Mouse (Mus musculus): ENCODE data around the gene Col23a1. TPM values are rescaled to one million over a fixed set of nuclear protein-coding genes. Genes with fewer than 3 reads are reported as not detected.

The Col23a1 gene
- polyA plus RNA-seq, 1 experiment = 4.4 TPM

DNA sequence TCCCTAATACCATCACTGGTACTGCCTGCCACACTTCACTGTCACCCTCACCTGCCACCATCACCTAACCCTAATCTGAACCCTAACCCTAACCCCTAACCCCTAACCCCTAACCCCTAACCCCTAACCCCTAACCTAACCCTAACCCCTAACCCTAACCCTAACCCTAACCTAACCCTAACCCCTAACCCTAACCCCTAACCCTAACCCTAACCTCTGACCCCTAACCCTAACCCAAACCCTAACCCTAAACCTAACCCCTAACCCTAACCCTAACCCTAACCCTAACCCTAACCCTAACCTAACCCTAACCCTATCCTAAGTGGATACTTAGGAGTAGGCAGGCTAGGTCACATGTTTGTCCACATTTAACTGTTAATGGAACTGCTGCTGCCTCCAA is 165.8 kb downstream of the Col23a1 start:
- H3K27me3 ChIP-seq (ENCODE audit: control insufficient read depth, insufficient read depth, low read length) = no peaks in the 10 kb centered on the region
- H3K4me1 ChIP-seq (ENCODE audit: control insufficient read depth, insufficient read depth, insufficient read length, low read length) = no peaks in the 10 kb centered on the region
- H3K27ac ChIP-seq (ENCODE audit: insufficient read depth, low read depth, low read length) = no peak overlapping the region
- TF ChIP-seq POLR2A (IDR thresholded peaks at IDR 0.05; ENCODE audit: low read depth, low read length) (no peak), CTCF (IDR thresholded peaks at IDR 0.05; ENCODE audit: extremely low read depth, insufficient read length, insufficient replicate concordance, low read depth, low read length) (no peak)
- no peaks in the 10 kb centered on the region for H3K36me3 ChIP-seq (ENCODE audit: control insufficient read depth, insufficient read depth, low read length)
- no peak overlapping the region for H3K4me3 ChIP-seq (ENCODE audit: low read depth, low read length)

GRCm38 (mm10) chr11:51457624-51458023 is 167.9 kb downstream of the Col23a1 start:
- Histone ChIP-seq H3K27ac (ENCODE audit: insufficient read depth, low read depth, low read length) (no peak overlapping the region), H3K4me3 (ENCODE audit: low read depth, low read length) (no peak overlapping the region), H3K4me1 (ENCODE audit: control insufficient read depth, insufficient read depth, insufficient read length, low read length) (no peaks in the 10 kb centered on the region), H3K27me3 (ENCODE audit: control insufficient read depth, insufficient read depth, low read length) (no peaks in the 10 kb centered on the region), H3K36me3 (ENCODE audit: control insufficient read depth, insufficient read depth, low read length) (no peaks in the 10 kb centered on the region)
- 65% methylated on average over 5 of the region's 5 CpGs for WGBS
- TF ChIP-seq CTCF (IDR thresholded peaks at IDR 0.05; ENCODE audit: extremely low read depth, insufficient read length, insufficient replicate concordance, low read depth, low read length) (no peak), POLR2A (IDR thresholded peaks at IDR 0.05; ENCODE audit: low read depth, low read length) (no peak)

- 61% methylated on average over 4 of the region's 4 CpGs for WGBS
- TF ChIP-seq CTCF (IDR thresholded peaks at IDR 0.05; ENCODE audit: extremely low read depth, insufficient read length, insufficient replicate concordance, low read depth, low read length) (no peak), POLR2A (IDR thresholded peaks at IDR 0.05; ENCODE audit: low read depth, low read length) (no peak)
- H3K36me3 ChIP-seq (ENCODE audit: control insufficient read depth, insufficient read depth, low read length) = no peaks in the 10 kb centered on the region
These were observed 168.9 kb downstream of the Col23a1 start for GRCm38 (mm10) chr11:51458649-51459048.

GRCm38 (mm10) chr11:51459569-51460043 is 169.9 kb downstream of the Col23a1 start:
- Histone ChIP-seq H3K27ac (ENCODE audit: insufficient read depth, low read depth, low read length) (no peak overlapping the region), H3K4me3 (ENCODE audit: low read depth, low read length) (no peak overlapping the region), H3K36me3 (ENCODE audit: control insufficient read depth, insufficient read depth, low read length) (no peaks in the 10 kb centered on the region), H3K27me3 (ENCODE audit: control insufficient read depth, insufficient read depth, low read length) (no peaks in the 10 kb centered on the region), H3K4me1 (ENCODE audit: control insufficient read depth, insufficient read depth, insufficient read length, low read length) (no peaks in the 10 kb centered on the region)
- TF ChIP-seq POLR2A (IDR thresholded peaks at IDR 0.05; ENCODE audit: low read depth, low read length) (no peak), CTCF (IDR thresholded peaks at IDR 0.05; ENCODE audit: extremely low read depth, insufficient read length, insufficient replicate concordance, low read depth, low read length) (no peak)
- WGBS = 67% methylated on average over 8 of the region's 8 CpGs

More at GRCm38 (mm10) chr11:51458649-51459048, 168.9 kb downstream of the Col23a1 start:
- no peak overlapping the region for H3K4me3 ChIP-seq (ENCODE audit: low read depth, low read length)
- H3K27ac ChIP-seq (ENCODE audit: insufficient read depth, low read depth, low read length) = no peak overlapping the region
- H3K4me1 ChIP-seq (ENCODE audit: control insufficient read depth, insufficient read depth, insufficient read length, low read length) = no peaks in the 10 kb centered on the region
- H3K27me3 ChIP-seq (ENCODE audit: control insufficient read depth, insufficient read depth, low read length) = no peaks in the 10 kb centered on the region

GRCm38 (mm10) chr11:51468737-51469136 is 179.0 kb downstream of the Col23a1 start:
- no peaks in the 10 kb centered on the region for H3K4me1 ChIP-seq (ENCODE audit: control insufficient read depth, insufficient read depth, insufficient read length, low read length)
- no peak overlapping the region for H3K4me3 ChIP-seq (ENCODE audit: low read depth, low read length)
- 87% methylated on average over 6 of the region's 6 CpGs for WGBS
- no peak for TF ChIP-seq CTCF (IDR thresholded peaks at IDR 0.05; ENCODE audit: extremely low read depth, insufficient read length, insufficient replicate concordance, low read depth, low read length)
- TF ChIP-seq POLR2A (IDR thresholded peaks at IDR 0.05; ENCODE audit: low read depth, low read length) = no peak
- no peaks in the 10 kb centered on the region for H3K27me3 ChIP-seq (ENCODE audit: control insufficient read depth, insufficient read depth, low read length)
- H3K27ac ChIP-seq (ENCODE audit: insufficient read depth, low read depth, low read length) = no peak overlapping the region
- H3K36me3 ChIP-seq (ENCODE audit: control insufficient read depth, insufficient read depth, low read length) = no peaks in the 10 kb centered on the region

DNA sequence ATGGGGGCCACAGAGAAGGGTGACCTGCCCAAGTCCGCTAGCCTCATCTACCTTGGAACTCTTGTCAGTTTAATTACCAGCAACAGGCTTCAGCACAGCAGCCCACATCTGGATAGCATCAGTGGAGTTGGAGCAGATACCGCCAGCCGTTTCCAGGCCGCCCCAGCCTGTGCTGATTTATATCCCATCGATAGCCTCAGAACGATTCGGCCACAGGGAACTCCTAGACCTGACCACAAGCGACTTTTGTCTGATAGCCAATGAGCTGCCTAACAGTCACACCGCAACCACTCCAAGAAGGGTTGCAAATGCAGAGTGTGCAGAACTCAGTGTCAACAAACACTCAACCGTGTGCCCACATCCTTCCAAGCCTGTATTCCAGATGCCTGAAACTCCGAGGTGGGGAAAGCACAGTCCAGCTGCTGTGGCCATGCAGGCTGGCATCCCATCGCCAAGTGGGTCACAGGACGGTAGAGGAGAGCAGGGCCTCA is 179.7 kb downstream of the Col23a1 start:
- 67% methylated on average over 13 of the region's 13 CpGs for WGBS
- no peak for TF ChIP-seq CTCF (IDR thresholded peaks at IDR 0.05; ENCODE audit: extremely low read depth, insufficient read length, insufficient replicate concordance, low read depth, low read length)
- no peak for TF ChIP-seq POLR2A (IDR thresholded peaks at IDR 0.05; ENCODE audit: low read depth, low read length)
- H3K27me3 ChIP-seq (ENCODE audit: control insufficient read depth, insufficient read depth, low read length) = no peaks in the 10 kb centered on the region
- no peaks in the 10 kb centered on the region for H3K4me1 ChIP-seq (ENCODE audit: control insufficient read depth, insufficient read depth, insufficient read length, low read length)
- no peaks in the 10 kb centered on the region for H3K36me3 ChIP-seq (ENCODE audit: control insufficient read depth, insufficient read depth, low read length)
- no peak overlapping the region for H3K4me3 ChIP-seq (ENCODE audit: low read depth, low read length)
- no peak overlapping the region for H3K27ac ChIP-seq (ENCODE audit: insufficient read depth, low read depth, low read length)

DNA sequence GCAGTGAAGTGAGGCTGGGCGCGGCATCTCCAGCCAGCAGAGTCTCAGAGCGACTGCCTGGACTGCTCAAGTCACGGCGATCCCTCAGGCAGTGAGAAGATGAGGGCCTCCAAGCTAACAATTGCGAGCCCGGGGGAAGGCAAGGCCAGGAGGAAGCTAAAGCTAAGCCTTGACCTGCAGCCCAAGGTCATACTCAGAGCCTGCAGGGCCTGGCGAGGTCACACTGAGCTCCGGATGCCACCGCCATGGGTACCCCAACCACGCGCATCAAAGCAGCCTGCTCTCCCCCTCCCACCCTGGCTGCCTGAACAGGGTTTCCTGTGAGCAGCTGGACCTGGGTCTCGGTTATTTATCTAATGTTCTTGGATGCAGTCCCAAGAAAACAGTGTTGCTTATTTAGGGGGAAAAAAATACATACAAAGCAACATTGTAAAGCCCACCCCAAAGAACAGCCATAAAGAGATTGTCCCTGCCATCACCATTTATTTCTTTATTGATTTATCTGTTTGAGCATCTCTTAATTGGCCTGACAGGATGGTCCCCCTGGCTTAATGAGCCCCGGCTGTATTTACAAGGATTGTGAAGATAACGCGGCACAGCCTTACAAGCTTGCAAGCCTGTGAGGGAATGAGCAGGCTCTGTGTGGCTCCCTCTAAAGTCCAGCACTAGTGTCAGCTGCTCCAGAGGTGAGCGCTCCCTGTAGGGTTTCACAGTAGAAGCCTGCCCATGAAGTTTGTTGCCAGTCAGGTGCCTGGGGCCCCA is 180.8 kb downstream of the Col23a1 start:
- H3K36me3 ChIP-seq (ENCODE audit: control insufficient read depth, insufficient read depth, low read length) = no peaks in the 10 kb centered on the region
- 17% methylated on average over 17 of the region's 17 CpGs for WGBS
- H3K27me3 ChIP-seq (ENCODE audit: control insufficient read depth, insufficient read depth, low read length) = no peaks in the 10 kb centered on the region
- H3K4me1 ChIP-seq (ENCODE audit: control insufficient read depth, insufficient read depth, insufficient read length, low read length) = no peaks in the 10 kb centered on the region
- TF ChIP-seq POLR2A (IDR thresholded peaks at IDR 0.05; ENCODE audit: low read depth, low read length) = no peak
- no peak for TF ChIP-seq CTCF (IDR thresholded peaks at IDR 0.05; ENCODE audit: extremely low read depth, insufficient read length, insufficient replicate concordance, low read depth, low read length)
- no peak overlapping the region for H3K27ac ChIP-seq (ENCODE audit: insufficient read depth, low read depth, low read length)
- H3K4me3 ChIP-seq (ENCODE audit: low read depth, low read length) = no peak overlapping the region
